Mouse (Mus musculus) kidney, embryonic 15.5 days (tissue): ENCODE results near the gene Zscan12. TPM values are rescaled to one million over a fixed set of nuclear protein-coding genes. Genes with fewer than 3 reads are reported as not detected.

ENCODE experiments used
- ATAC-seq: fragments of 200-750 bp; cut with Nextera tagmentation; replicated peaks from 2 replicates; pipeline ENCODE4 v1.8.0; 2017; ENCODE audit warnings: moderate TSS enrichment; ENCODE audit not compliant: low FRiP score
- H3K27ac ChIP-seq: fragments of 300-500 bp; sonication (generic); 2 replicates; pipeline ENCODE4 v1.5.1; 2015; ENCODE audit warnings: mild to moderate bottlenecking, inconsistent platforms
- H3K27me3 ChIP-seq: fragments of 300-500 bp; sonication (generic); 2 replicates; pipeline ENCODE4 v1.6.1; 2015; ENCODE audit warnings: inconsistent platforms
- H3K36me3 ChIP-seq: fragments of 300-500 bp; sonication (generic); 2 replicates; pipeline ENCODE4 v1.6.1; 2015; ENCODE audit warnings: inconsistent platforms
- H3K4me1 ChIP-seq: fragments of 300-500 bp; sonication (generic); 2 replicates; pipeline ENCODE4 v1.6.1; 2015; ENCODE audit warnings: inconsistent platforms
- H3K4me2 ChIP-seq: fragments of 300-500 bp; sonication (generic); 2 replicates; pipeline ENCODE4 v1.6.1; 2015; ENCODE audit warnings: moderate library complexity, mild to moderate bottlenecking, inconsistent platforms
- H3K4me3 ChIP-seq: fragments of 300-500 bp; sonication (generic); replicated peaks from 2 replicates; pipeline ENCODE4 v1.5.1; 2015; ENCODE audit warnings: mild to moderate bottlenecking, inconsistent platforms
- H3K9ac ChIP-seq: fragments of 300-500 bp; sonication (generic); 2 replicates; pipeline ENCODE4 v1.6.1; 2015; ENCODE audit warnings: mild to moderate bottlenecking, inconsistent platforms
- H3K9me3 ChIP-seq: fragments of 300-500 bp; sonication (generic); replicated peaks from 2 replicates; pipeline ENCODE4 v1.6.1; 2016; ENCODE audit warnings: inconsistent platforms
- whole genome bisulfite sequencing: fragments of 180-500 bp; shearing (Covaris S2); methylation state at CpG from one replicate; pipeline ENCODE4 v1.1.7; 2015; ENCODE audit warnings: mixed read lengths; 5-methylcytosine and 5-hydroxymethylcytosine counted together
- polyA plus RNA-seq: library from polyadenylated mRNA; unstranded; fragments of >200 nt; fragmentation: Nextera tagmentation; extraction: Ambion mirVana; gene quantifications from 2 replicates; pipeline ENCODE4 v1.2.1, GENCODE M21; 2015

Zscan12 gene
- polyA plus RNA-seq = 12.4 and 12.7 TPM in 2 replicates

GRCm38 (mm10) chr13:21362621-21363248 is at the start of gene Zscan12:
Zscan12 (plus strand) TSS chr13:21362820.
- 1% methylated on average over 29 of the region's 29 CpGs for WGBS
- Histone ChIP-seq H3K4me2 (peak within 1 kb of the TSS; percentile 67), H3K36me3 (peaks cover 18% of the 10 kb centered on the region), H3K4me1 (peaks cover 21% of the 10 kb centered on the region), H3K27ac (peak within 1 kb of the TSS; percentile 83), H3K9me3 (no peaks in the 10 kb centered on the region), H3K9ac (peak within 1 kb of the TSS; percentile 91), H3K4me3 (peak within 1 kb of the TSS; percentile 91), H3K27me3 (no peaks in the 10 kb centered on the region)
- peak; percentile 99 for ATAC-seq

- H3K9ac ChIP-seq = no peak overlapping the region
- H3K4me1 ChIP-seq = no peaks in the 10 kb centered on the region
- no peak overlapping the region for H3K27ac ChIP-seq
- H3K27me3 ChIP-seq = no peaks in the 10 kb centered on the region
- no peak overlapping the region for H3K4me2 ChIP-seq
- H3K9me3 ChIP-seq = no peaks in the 10 kb centered on the region
- 37% methylated on average over 3 of the region's 5 CpGs for WGBS
- 0 out of 2 replicates have a peak, but pooled peaks have one; percentile 52 for ATAC-seq
- no peak overlapping the region for H3K4me3 ChIP-seq
- no peaks in the 10 kb centered on the region for H3K36me3 ChIP-seq
These were observed 49.8 kb upstream of the Zscan12 start for GRCm38 (mm10) chr13:21312854-21313253.

GRCm38 (mm10) chr13:21313903-21314302 is 48.7 kb upstream of the Zscan12 start:
- Histone ChIP-seq H3K4me2 (no peak overlapping the region), H3K9me3 (no peaks in the 10 kb centered on the region), H3K27ac (no peak overlapping the region), H3K4me1 (no peaks in the 10 kb centered on the region), H3K27me3 (no peaks in the 10 kb centered on the region), H3K36me3 (no peaks in the 10 kb centered on the region), H3K9ac (no peak overlapping the region), H3K4me3 (no peak overlapping the region)
- no peak for ATAC-seq
- 90% methylated on average over 4 of the region's 4 CpGs for WGBS

GRCm38 (mm10) chr13:21320262-21320661 is 42.4 kb upstream of the Zscan12 start:
- WGBS = 26% methylated on average over 3 of the region's 3 CpGs
- ATAC-seq = peak; percentile 70

GRCm38 (mm10) chr13:21321890-21322494 is 40.6 kb upstream of the Zscan12 start:
- 9% methylated on average over 18 of the region's 18 CpGs for WGBS
- Histone ChIP-seq H3K9me3 (no peaks in the 10 kb centered on the region), H3K4me1 (peaks cover 12% of the 10 kb centered on the region), H3K27ac (no peak overlapping the region), H3K4me2 (peak overlapping the region; percentile 54), H3K4me3 (peak overlapping the region; percentile 39), H3K36me3 (no peaks in the 10 kb centered on the region), H3K9ac (no peak overlapping the region), H3K27me3 (no peaks in the 10 kb centered on the region)
- ATAC-seq = no peak

More at GRCm38 (mm10) chr13:21320262-21320661, 42.4 kb upstream of the Zscan12 start:
- no peak overlapping the region for H3K4me2 ChIP-seq
- peaks cover 6% of the 10 kb centered on the region; the same call in 1 of the 2 replicates for H3K4me1 ChIP-seq
- H3K36me3 ChIP-seq = no peaks in the 10 kb centered on the region
- no peak overlapping the region for H3K27ac ChIP-seq
- H3K27me3 ChIP-seq = no peaks in the 10 kb centered on the region
- H3K4me3 ChIP-seq = no peak overlapping the region
- H3K9me3 ChIP-seq = no peaks in the 10 kb centered on the region
- no peak overlapping the region for H3K9ac ChIP-seq

GRCm38 (mm10) chr13:21322509-21323375 is 39.9 kb upstream of the Zscan12 start:
- H3K4me2 ChIP-seq = peak overlapping the region; percentile 54
- H3K9ac ChIP-seq = no peak overlapping the region
- H3K27ac ChIP-seq = no peak overlapping the region
- H3K36me3 ChIP-seq = no peaks in the 10 kb centered on the region
- 14% methylated on average over 18 of the region's 18 CpGs for WGBS
- peaks cover 12% of the 10 kb centered on the region for H3K4me1 ChIP-seq
- no peaks in the 10 kb centered on the region for H3K27me3 ChIP-seq
- H3K4me3 ChIP-seq = peak overlapping the region; percentile 39
- H3K9me3 ChIP-seq = no peaks in the 10 kb centered on the region
- ATAC-seq = no peak

GRCm38 (mm10) chr13:21323405-21323804 is 39.2 kb upstream of the Zscan12 start:
- H3K4me2 ChIP-seq = peak overlapping the region; percentile 54
- no peak overlapping the region for H3K9ac ChIP-seq
- H3K4me1 ChIP-seq = peaks cover 12% of the 10 kb centered on the region
- no peaks in the 10 kb centered on the region for H3K9me3 ChIP-seq
- H3K27ac ChIP-seq = no peak overlapping the region
- 0 out of 2 replicates have a peak, but pooled peaks cover 4% of the 10 kb centered on the region for H3K27me3 ChIP-seq
- no peaks in the 10 kb centered on the region for H3K36me3 ChIP-seq
- peak overlapping the region; percentile 39 for H3K4me3 ChIP-seq
- ATAC-seq = no peak
- 70% methylated on average over 6 of the region's 6 CpGs for WGBS

GRCm38 (mm10) chr13:21326191-21326590 is 36.4 kb upstream of the Zscan12 start:
- ATAC-seq = peak; percentile 2; the same call in 1 of the 2 replicates
- WGBS = 5% methylated on average over 4 of the region's 4 CpGs
- Histone ChIP-seq H3K4me1 (peaks cover 12% of the 10 kb centered on the region), H3K9me3 (no peaks in the 10 kb centered on the region), H3K4me3 (peak overlapping the region; percentile 48), H3K9ac (no peak overlapping the region), H3K4me2 (peak overlapping the region; percentile 67), H3K27ac (no peak overlapping the region), H3K27me3 (0 out of 2 replicates have a peak, but pooled peaks cover 8% of the 10 kb centered on the region), H3K36me3 (no peaks in the 10 kb centered on the region)

- Histone ChIP-seq H3K9ac (0 out of 2 replicates have a peak overlapping the region, but pooled peaks have one; percentile 12), H3K36me3 (no peaks in the 10 kb centered on the region), H3K9me3 (no peaks in the 10 kb centered on the region), H3K27ac (no peak overlapping the region), H3K4me1 (peaks cover 12% of the 10 kb centered on the region), H3K4me3 (peak overlapping the region; percentile 48), H3K4me2 (peak overlapping the region; percentile 67), H3K27me3 (0 out of 2 replicates have a peak, but pooled peaks cover 8% of the 10 kb centered on the region)
- WGBS = under 1% methylated on average over 24 of the region's 24 CpGs
- ATAC-seq = peak; percentile 63
These were observed 35.9 kb upstream of the Zscan12 start for GRCm38 (mm10) chr13:21326657-21327211.

- H3K9ac ChIP-seq = peak overlapping the region; percentile 12; the same call in 1 of the 2 replicates
- H3K4me3 ChIP-seq = peak overlapping the region; percentile 48
- no peaks in the 10 kb centered on the region for H3K36me3 ChIP-seq
- H3K4me1 ChIP-seq = peaks cover 9% of the 10 kb centered on the region
- no peaks in the 10 kb centered on the region for H3K9me3 ChIP-seq
- ATAC-seq = peak; percentile 62
- WGBS = under 1% methylated on average over 9 of the region's 9 CpGs
- H3K4me2 ChIP-seq = peak overlapping the region; percentile 67
- 0 out of 2 replicates have a peak, but pooled peaks cover 8% of the 10 kb centered on the region for H3K27me3 ChIP-seq
- no peak overlapping the region for H3K27ac ChIP-seq
These were observed 35.2 kb upstream of the Zscan12 start for GRCm38 (mm10) chr13:21327424-21327823.

- H3K4me2 ChIP-seq = no peak within 1 kb of the TSS
- H3K4me1 ChIP-seq = no peaks in the 10 kb centered on the region
- H3K4me3 ChIP-seq = no peak within 1 kb of the TSS
- no peak for ATAC-seq
- H3K36me3 ChIP-seq = no peaks in the 10 kb centered on the region
- no peak within 1 kb of the TSS for H3K27ac ChIP-seq
- no peaks in the 10 kb centered on the region for H3K27me3 ChIP-seq
- no peaks in the 10 kb centered on the region for H3K9me3 ChIP-seq
- WGBS = 83% methylated on average over 1 of the region's 1 CpGs
- no peak within 1 kb of the TSS for H3K9ac ChIP-seq
These were observed 16.0 kb upstream of the Zscan12 start, which contains the start of gene Olfr1367 for GRCm38 (mm10) chr13:21346610-21347009. Olfr1367 (plus strand) TSS chr13:21346910.
